Mouse (Mus musculus) embryonic stem cell, embryonic (primary cell): Measurements from ENCODE around the gene Tbx1.

Experiments
- CTCF ChIA-PET, 4 experiments: fragments of 300-600 bp in 2 of 4; fragments of 350-600 bp in 2 of 4; sonication (Branson Sonifier 250); formaldehyde crosslinking; loops; one replicate each; lab custom pipeline; 2022; ENCODE audit warnings: inconsistent platforms in 2 of 4; lab: Charles Lee
- POLR2A ChIA-PET, 4 experiments: fragments of 300-600 bp in 2 of 4; fragments of 350-600 bp in 2 of 4; sonication (Branson Sonifier 250); formaldehyde crosslinking; loops; one replicate each; lab custom pipeline; 2022; ENCODE audit warnings: antibody characterized with exemption in 4 of 4, inconsistent platforms in 1 of 4; lab: Charles Lee

Tbx1 gene

GRCm38 (mm10) chr16:18625791-18626311 is 35.4 kb upstream of the Tbx1 start:
- POLR2A ChIA-PET = interaction anchor here in 2 of 4 experiments (0.5 to 1.5 kb wide), 2 partner anchors 10 to 20 kb away, joined by 3 read pairs; no protein-coding TSS in a partner anchor
- CTCF ChIA-PET = interaction anchor here in 1 of 4 experiments (1.0 kb wide), 1 partner anchor 183 kb away, joined by 3 read pairs; no protein-coding TSS in a partner anchor

DNA sequence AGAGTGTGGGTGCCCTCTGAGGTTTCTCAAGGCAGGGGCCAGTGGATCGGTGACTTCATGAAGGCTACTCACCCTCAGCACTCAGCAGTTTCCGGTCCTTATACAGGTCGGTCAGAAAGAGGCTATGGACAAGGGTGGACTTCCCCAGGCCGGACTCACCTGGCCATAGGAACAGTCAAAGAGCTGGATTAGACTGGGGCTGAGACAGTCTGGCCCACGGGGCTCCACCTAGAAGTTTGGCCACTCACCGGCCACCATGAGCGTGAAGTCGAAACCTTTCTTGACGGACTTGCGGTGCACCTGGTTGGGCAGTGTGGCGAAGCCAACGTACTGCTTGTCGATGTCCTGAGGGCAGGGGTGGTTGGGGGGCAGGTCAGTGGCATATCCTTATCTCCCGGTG is 34.6 kb upstream of the Tbx1 start:
- CTCF ChIA-PET = interaction anchor here in 1 of 4 experiments (0.7 kb wide), 1 partner anchor 71 kb away, joined by 3 read pairs; no protein-coding TSS in a partner anchor
- POLR2A ChIA-PET = interaction anchor here in 2 of 4 experiments (0.6 to 1.5 kb wide), 4 partner anchors 19 to 229 kb away, joined by 3 to 5 read pairs (median 4); partner anchors contain the start of gene Tbx1 (in 1 of the 2)

- ChIA-PET CTCF (interaction anchor here in 2 of 4 experiments (0.7 to 0.9 kb wide), 2 partner anchors 29 to 71 kb away, joined by 3 to 5 read pairs; no protein-coding TSS in a partner anchor), POLR2A (interaction anchor here in 3 of 4 experiments (0.6 to 1.5 kb wide), 5 partner anchors 34 to 230 kb away, joined by 3 to 5 read pairs (median 5); partner anchors contain the start of gene Tbx1 (in 1 of the 3))
Observed at GRCm38 (mm10) chr16:18624641-18625040, 34.2 kb upstream of the Tbx1 start.

DNA sequence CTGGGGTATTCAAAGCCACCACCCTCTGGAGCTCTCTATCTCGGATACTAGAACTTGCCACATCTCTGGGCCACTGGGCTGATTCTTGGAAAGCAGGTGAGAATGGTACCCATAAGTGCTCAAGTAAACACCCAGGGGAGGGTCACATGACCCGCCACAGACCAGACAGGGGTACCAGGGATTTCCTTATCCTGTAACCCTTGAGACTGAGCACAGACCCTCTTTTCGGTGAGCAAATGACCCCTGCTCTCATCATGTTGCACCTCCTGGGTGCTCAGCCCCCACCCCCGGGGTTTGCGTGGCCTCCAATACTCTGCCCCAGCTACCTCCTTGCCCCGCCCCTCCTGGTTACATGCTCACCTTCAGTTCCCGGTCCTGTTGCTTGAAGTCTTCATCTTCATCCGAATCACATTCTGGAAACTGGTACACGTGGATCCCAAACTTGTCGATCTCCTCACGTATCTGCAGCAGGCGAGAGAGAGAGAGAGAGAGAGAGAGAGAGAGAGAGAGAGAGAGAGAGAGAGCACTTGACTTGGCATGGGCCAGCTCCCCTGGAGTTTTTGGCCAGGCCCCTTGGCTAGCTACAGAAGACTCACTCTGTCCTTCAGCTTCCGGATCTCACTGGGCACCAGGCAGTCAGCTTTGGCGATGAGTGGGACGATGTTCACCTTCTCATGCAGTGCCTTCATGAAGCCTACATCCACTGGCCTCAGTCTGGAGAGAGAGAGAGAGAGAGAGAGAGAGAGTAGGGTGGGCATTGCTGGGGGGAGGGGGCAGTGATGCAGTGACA is 33.5 kb upstream of the Tbx1 start:
- CTCF ChIA-PET = interaction anchor here in 3 of 4 experiments (0.5 to 1.9 kb wide), 16 partner anchors 8 to 900 kb away, joined by 3 to 10 read pairs (median 4); no protein-coding TSS in a partner anchor
- POLR2A ChIA-PET = interaction anchor here in 3 of 4 experiments (0.7 to 2.0 kb wide), 10 partner anchors 27 to 270 kb away, joined by 3 to 7 read pairs (median 4); partner anchors contain the start of gene Tbx1 (in 1 of the 3)

DNA sequence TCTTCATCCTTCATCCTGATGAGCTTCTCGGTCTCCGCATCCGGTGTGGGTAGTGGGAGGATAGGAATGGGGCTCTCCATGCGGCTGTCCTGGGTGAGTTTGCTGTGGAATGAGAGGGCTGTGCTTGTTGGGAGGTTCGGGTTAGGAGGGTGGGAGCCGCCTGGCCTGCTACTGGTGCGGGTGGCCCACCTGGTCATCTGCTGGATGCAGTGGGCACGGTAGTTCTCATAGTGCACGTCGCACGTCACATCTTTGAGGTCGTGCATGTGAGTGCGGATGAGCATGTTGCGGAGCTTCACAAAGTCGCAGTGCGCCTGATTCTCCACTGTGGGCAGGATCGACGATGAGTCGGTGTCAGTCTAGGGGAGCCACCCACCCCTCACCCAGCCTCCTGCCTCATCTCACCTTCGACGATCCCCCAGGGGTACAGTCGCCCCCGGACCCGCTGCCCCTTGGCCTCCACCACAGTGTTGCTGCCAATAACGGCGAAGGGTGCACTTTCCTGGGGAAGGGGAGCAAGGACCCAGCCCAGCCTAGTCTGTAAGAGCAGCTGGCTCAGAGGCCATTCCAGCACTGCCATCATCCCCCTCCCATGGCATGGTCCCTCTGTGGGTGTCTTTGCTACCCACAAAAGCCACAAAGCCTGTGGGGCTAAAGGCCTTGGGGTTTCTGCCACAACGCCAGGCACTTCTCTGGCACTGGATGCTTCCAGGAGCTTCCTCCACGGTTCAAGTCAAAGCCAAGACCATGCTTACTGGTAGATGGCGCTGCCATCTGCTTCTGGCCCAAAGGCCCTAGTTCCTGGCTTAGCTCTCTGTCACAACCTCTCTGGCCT is 32.7 kb upstream of the Tbx1 start:
- ChIA-PET CTCF (interaction anchor here in 3 of 4 experiments (0.5 to 1.9 kb wide), 15 partner anchors 7 to 899 kb away, joined by 3 to 10 read pairs (median 3); no protein-coding TSS in a partner anchor), POLR2A (interaction anchor here in 2 of 4 experiments (0.6 to 2.0 kb wide), 7 partner anchors 26 to 278 kb away, joined by 3 to 7 read pairs (median 4); partner anchors contain the start of gene Cdc45 (in 1 of the 2))

GRCm38 (mm10) chr16:18622019-18622418 is 31.5 kb upstream of the Tbx1 start, which contains the start of gene Gp1bb:
TSS of gene Gp1bb (minus strand) at chr16:18622403.
- ChIA-PET CTCF (interaction anchor here in 3 of 4 experiments (0.6 to 7.3 kb wide), 5 partner anchors 32 to 399 kb away, joined by 3 to 118 read pairs (median 4); partner anchors contain the start of gene Tbx1 (in 1 of the 3)), POLR2A (interaction anchor here in 2 of 4 experiments (0.6 to 2.0 kb wide), 4 partner anchors 33 to 277 kb away, joined by 3 to 7 read pairs (median 4); partner anchors contain the start of genes Cdc45 (in 1 of the 2), Hira (in 1 of the 2) and Mrpl40 (in 1 of the 2))

- CTCF ChIA-PET = interaction anchor here (0.5 to 7.3 kb wide), 10 partner anchors 11 to 399 kb away, joined by 3 to 118 read pairs (median 4); partner anchors contain the start of gene Tbx1 (in 1 of the 4)
- POLR2A ChIA-PET = interaction anchor here in 2 of 4 experiments (1.1 to 2.0 kb wide), 5 partner anchors 31 to 255 kb away, joined by 3 to 6 read pairs (median 3); partner anchors contain the start of genes Cdc45 (in 1 of the 2), Hira (in 1 of the 2), Mrpl40 (in 1 of the 2) and Tbx1 (in 1 of the 2)
Observed at GRCm38 (mm10) chr16:18621362-18622001, 31.0 kb upstream of the Tbx1 start.

DNA sequence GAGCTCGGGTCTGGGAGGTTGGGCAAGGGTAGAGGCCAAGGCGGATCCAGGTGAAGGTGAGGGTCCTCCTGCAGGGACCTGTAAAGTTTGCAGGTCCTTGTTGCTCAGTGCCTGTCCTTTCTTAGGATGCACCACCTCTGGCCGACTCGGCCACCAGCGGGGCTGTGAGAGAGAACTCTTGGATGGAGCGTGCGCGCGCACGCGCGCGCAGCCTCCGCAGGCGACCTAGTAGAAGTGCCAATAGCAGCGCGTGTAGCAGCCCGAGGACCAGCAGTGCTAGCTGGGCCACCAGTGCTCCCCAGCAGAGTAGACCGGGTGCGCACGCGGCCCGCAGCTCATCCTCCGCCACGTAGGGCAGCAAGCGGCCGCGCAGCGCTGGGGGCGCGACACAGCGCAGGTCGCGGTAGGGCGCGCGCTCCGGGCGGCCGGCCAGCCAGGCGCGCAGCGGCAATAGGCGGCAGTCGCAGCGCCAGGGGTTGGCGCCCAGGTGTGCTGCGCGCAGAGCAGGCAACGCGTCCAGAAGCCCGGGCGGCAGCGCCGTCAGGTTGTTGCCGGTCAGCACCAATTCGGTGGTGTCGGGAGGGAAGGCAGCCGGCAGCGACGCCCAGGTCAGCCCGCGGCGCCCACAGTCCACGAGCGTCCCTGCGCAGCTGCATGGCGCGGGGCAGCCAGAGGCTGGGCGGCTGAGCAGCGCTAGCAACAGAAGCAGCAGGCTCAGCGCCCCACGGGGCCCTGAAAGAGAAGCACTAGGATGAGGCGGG is 30.3 kb upstream of the Tbx1 start:
- ChIA-PET POLR2A (interaction anchor here in 2 of 4 experiments (1.2 to 2.0 kb wide), 6 partner anchors 17 to 256 kb away, joined by 3 to 6 read pairs (median 3); partner anchors contain the start of genes Hira (in 1 of the 2), Mrpl40 (in 1 of the 2) and Tbx1 (in 1 of the 2)), CTCF (interaction anchor here (0.5 to 7.3 kb wide), 8 partner anchors 10 to 226 kb away, joined by 3 to 118 read pairs (median 4); partner anchors contain the start of gene Tbx1 (in 1 of the 4))

- POLR2A ChIA-PET = interaction anchor here in 2 of 4 experiments (1.2 to 2.0 kb wide), 5 partner anchors 16 to 177 kb away, joined by 3 to 6 read pairs (median 3); partner anchors contain the start of gene Tbx1 (in 1 of the 2)
- CTCF ChIA-PET = interaction anchor here in 2 of 4 experiments (0.9 to 7.3 kb wide), 3 partner anchors 10 to 177 kb away, joined by 3 to 118 read pairs (median 4); no protein-coding TSS in a partner anchor
Observed at GRCm38 (mm10) chr16:18620201-18620600, 29.7 kb upstream of the Tbx1 start.

- ChIA-PET POLR2A (interaction anchor here in 2 of 4 experiments (0.6 to 2.2 kb wide), 3 partner anchors 29 to 175 kb away, joined by 4 to 9 read pairs (median 4); no protein-coding TSS in a partner anchor), CTCF (interaction anchor here in 2 of 4 experiments (0.5 to 7.3 kb wide), 4 partner anchors 148 to 299 kb away, joined by 3 to 118 read pairs (median 46); no protein-coding TSS in a partner anchor)
Observed at GRCm38 (mm10) chr16:18619110-18619509, 28.6 kb upstream of the Tbx1 start.

DNA sequence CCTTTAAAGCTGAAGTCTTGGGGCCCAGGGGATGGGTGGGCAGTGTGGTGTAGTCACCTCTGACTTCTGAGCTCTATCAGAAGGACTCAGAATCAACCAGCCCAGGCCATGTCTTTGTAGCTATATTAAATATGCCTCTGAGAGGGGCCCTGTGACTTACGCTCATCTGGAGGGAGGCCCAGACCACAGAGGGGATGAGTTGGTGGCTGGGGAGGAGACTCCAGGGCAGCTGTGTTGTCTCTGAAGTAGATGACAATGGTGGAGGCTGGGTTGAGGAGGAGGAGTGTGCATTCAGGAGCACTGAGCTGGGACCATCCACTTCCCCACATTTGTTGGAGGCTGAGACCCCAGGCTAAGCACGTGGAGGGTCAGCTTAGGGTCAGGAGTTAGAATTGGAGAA is 27.8 kb upstream of the Tbx1 start:
- CTCF ChIA-PET = interaction anchor here (0.6 to 7.3 kb wide), 43 partner anchors 9 to 1549 kb away, joined by 3 to 118 read pairs (median 5); no protein-coding TSS in a partner anchor
- POLR2A ChIA-PET = interaction anchor here in 3 of 4 experiments (0.8 to 2.2 kb wide), 14 partner anchors 13 to 370 kb away, joined by 3 to 9 read pairs (median 4); partner anchors contain the start of genes Ranbp1 (in 1 of the 3), Tbx1 (in 1 of the 3) and Trmt2a (in 1 of the 3)

DNA sequence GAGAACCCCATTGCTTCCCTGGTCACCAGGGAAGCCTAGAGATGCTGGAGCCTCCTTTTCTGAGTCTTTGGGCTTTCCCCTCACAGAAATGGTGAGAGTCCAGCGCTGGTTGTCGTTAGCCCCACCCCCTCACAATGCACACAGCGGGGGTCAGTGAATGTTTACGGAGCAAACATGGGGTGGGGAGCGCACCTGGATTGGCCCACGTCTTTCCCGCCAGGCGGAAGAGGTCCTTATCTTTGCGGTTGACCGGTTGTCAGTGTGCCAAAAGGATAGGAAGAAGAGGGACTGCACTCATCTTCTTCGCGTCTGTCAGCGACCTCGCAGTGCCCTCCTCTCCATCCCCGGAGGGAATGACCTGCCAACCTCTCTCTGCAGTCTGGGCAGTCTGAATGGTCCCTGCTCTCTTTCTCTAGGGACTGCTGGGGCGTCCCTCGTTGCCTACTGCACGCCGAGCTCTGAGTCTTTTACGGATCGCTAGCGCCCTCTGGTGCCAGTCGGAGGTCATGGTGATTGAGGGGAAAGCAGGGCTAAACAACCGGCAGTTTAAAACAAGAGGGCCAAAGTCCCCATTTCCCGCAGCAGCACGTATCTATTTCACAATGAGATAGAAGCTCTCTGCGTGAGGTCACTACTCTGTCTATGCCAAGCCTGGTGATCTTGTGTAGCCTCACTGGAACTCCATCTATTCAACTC is 27.0 kb upstream of the Tbx1 start:
- ChIA-PET CTCF (interaction anchor here (0.6 to 7.3 kb wide), 51 partner anchors 9 to 1550 kb away, joined by 3 to 118 read pairs (median 4); partner anchors contain the start of genes Comt (in 1 of the 4) and Tbx1 (in 1 of the 4)), POLR2A (interaction anchor here (0.6 to 2.2 kb wide), 18 partner anchors 11 to 369 kb away, joined by 3 to 9 read pairs (median 4); partner anchors contain the start of genes Ranbp1 (in 1 of the 4), Tbx1 (in 1 of the 4) and Trmt2a (in 1 of the 4))

DNA sequence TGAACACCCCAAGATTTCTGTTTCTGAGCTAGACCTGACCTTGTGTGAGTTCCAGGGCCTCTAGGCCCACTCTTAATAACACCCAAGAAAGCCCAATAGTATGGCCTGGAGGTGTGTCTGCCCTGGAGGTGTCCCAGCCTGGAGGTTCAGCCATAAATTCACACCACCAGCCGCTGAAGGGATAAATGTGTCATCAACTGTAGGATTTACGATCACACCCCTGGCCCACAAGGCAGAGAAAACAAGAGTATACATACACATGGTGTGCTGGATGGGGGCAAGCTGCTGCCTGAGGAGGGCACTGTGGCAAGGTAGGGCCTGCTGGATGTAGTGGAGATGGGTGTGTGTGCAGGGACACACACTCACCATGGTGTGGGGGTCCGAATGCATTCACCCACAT is 22.8 kb upstream of the Tbx1 start:
- POLR2A ChIA-PET = interaction anchor here in 1 of 4 experiments (1.7 kb wide), 1 partner anchor 9 kb away, joined by 3 read pairs; no protein-coding TSS in a partner anchor

GRCm38 (mm10) chr16:18611752-18612151 is 21.3 kb upstream of the Tbx1 start:
- CTCF ChIA-PET = interaction anchor here in 2 of 4 experiments (0.5 to 2.3 kb wide), 3 partner anchors 149 to 328 kb away, joined by 3 to 10 read pairs (median 4); no protein-coding TSS in a partner anchor

More for the DNA sequence above, 22.8 kb upstream of the Tbx1 start:
- CTCF ChIA-PET = interaction anchor here in 3 of 4 experiments (0.6 to 2.3 kb wide), 3 partner anchors 23 to 170 kb away, joined by 3 to 10 read pairs (median 9); no protein-coding TSS in a partner anchor

More at GRCm38 (mm10) chr16:18611752-18612151, 21.3 kb upstream of the Tbx1 start:
- POLR2A ChIA-PET = interaction anchor here in 2 of 4 experiments (0.6 to 1.7 kb wide), 4 partner anchors 8 to 250 kb away, joined by 3 to 4 read pairs (median 4); no protein-coding TSS in a partner anchor
